ENCODE assay signal across 38 mouse cellular contexts in the genomic region with DNA sequence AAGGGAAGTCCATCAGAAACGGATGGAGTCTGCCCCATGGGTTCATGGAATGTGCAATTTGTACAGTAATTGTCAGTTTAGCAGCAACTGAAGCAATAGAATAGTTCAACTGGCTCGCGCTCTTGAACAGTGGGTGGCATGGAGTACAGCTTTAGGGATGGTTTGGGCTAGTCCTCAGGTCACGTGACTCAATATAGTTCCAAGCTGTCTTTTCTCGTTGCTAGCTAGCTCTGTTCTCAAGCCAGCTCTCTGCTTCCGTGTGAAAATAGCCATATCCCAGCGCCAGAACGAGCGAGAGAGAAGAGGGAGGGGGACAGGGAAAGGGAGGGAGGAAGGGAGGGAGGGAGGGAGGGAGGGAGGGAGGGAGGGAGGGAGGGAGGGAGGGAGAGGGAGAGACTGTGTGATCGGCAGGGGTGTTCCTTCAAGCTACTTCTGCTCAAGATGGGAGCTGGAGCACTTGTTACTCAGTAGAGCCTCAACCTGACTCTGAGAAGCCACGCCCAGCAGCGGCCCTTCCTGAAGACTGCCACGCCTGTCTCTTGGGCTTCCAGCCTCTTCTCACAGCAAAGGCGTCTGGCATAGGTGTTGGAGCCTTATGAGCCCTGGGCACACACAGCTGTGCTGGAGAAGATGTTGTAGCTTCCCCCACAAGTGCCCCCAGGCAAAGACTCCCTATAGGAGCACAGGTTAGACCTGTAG. TPM values are rescaled to one million over a fixed set of nuclear protein-coding genes. Genes with fewer than 3 reads are reported as not detected.
DNase-seq lines count a peak whose midpoint lies in the region; TF ChIP-seq lines count a peak whose summit lies in the region.
"Had no signal": no experiment of that assay in that cellular context is flagged by ENCODE, and none has a peak within 500 bp of the region (broad histone marks: within the 10 kb centered on the region; RNA-seq: fewer than 3 reads in every experiment).

No protein-coding gene starts in this region.

- no peaks in the 10 kb centered on the region for H3K27me3 ChIP-seq in myocyte (ENCODE audit: control insufficient read depth, insufficient read depth, insufficient read length)
- H3K27me3 ChIP-seq: embryonic facial prominence, embryonic 13.5 days; hindbrain, embryonic 13.5 days; midbrain, embryonic 13.5 days; neural tube, embryonic 15.5 days; Patski had no signal

- H3K4me3 ChIP-seq in myocyte, result no peak overlapping the region
- H3K4me3 ChIP-seq: embryonic facial prominence, embryonic 13.5 days; forebrain, embryonic 10.5 days; heart, embryonic 10.5 days; heart, embryonic 15.5 days; hindbrain, embryonic 13.5 days; liver, embryonic 12.5 days; megakaryocyte, embryonic 14.5 days; midbrain, embryonic 13.5 days; neural tube, embryonic 15.5 days had no signal

- DNase-seq in layer of hippocampus, adult 11-12 months (ENCODE audit: low spot score), result peak; percentile 32
- no peak for DNase-seq in layer of hippocampus, adult 8-10 months (ENCODE audit: low spot score in 2 of 2)
- peak; percentile 52 to 79 for DNase-seq in right cerebral cortex, postnatal 10 days (ENCODE audit: low spot score in 2 of 2)
- no peak for DNase-seq in right cerebral cortex, adult 18-20 months
- peak; percentile 55 for DNase-seq in R1 (ENCODE audit: low read depth, low spot score)
- no peak for DNase-seq in kidney, adult 18-20 months
- no peak for DNase-seq in kidney, postnatal 25 days
- DNase-seq: adrenal gland, postnatal 25 days; B cell, adult 2 months; cerebellum, adult 9-10 months; embryo, embryonic 11 days; gastrocnemius, postnatal 14 days; kidney, postnatal 14 days; left cerebral cortex, postnatal 4 days; lung, adult 18-20 months; lung, postnatal 4 days had no signal

- no peaks in the 10 kb centered on the region for H3K79me2 ChIP-seq in myocyte (ENCODE audit: control insufficient read depth, insufficient read depth)

- TF ChIP-seq POLR2A in myocyte (IDR thresholded peaks at IDR 0.05; ENCODE audit: insufficient read length, low read depth), result no peak

- no peak overlapping the region for H3ac ChIP-seq in myocyte (ENCODE audit: control insufficient read depth, insufficient read length)

- no peaks in the 10 kb centered on the region for H3K36me3 ChIP-seq in myocyte (ENCODE audit: control insufficient read depth, insufficient read depth)
- H3K36me3 ChIP-seq: embryonic facial prominence, embryonic 13.5 days; forebrain, embryonic 10.5 days; G1E; heart, embryonic 10.5 days; heart, embryonic 15.5 days; hindbrain, embryonic 13.5 days; liver, embryonic 12.5 days; midbrain, embryonic 13.5 days; neural tube, embryonic 15.5 days had no signal

- no peak overlapping the region for H3K4me2 ChIP-seq in myocyte (ENCODE audit: low read depth)
- H3K4me2 ChIP-seq: embryonic facial prominence, embryonic 13.5 days; heart, embryonic 15.5 days; hindbrain, embryonic 13.5 days; liver, embryonic 12.5 days; midbrain, embryonic 13.5 days; neural tube, embryonic 15.5 days had no signal

TF ChIP-seq in myocyte, 11 proteins besides CTCF, POLR2A, EP300 and RAD21:
- TF ChIP-seq USF1 (IDR thresholded peaks at IDR 0.05; ENCODE audit: low read depth) (peak; percentile 28), E2F4 (IDR thresholded peaks at IDR 0.05; ENCODE audit: insufficient read depth) (no peak), CEBPB (IDR thresholded peaks at IDR 0.05; ENCODE audit: insufficient read depth, poor library complexity, severe bottlenecking) (no peak)
TF ChIP-seq in myocyte: peak in this region for 1.

RNA-seq across cellular contexts. Expression of a gene that starts 21.3 kb away (rescaled TPM):
- total RNA-seq in layer of hippocampus, adult 8-10 months (2022), result 1 to 10 TPM; 3.3 to 4.8 (median 3.8) TPM
- not detected for polyA plus RNA-seq in myocyte (2012; fragmentation: generic; extraction: Trizol)
- total RNA-seq: adrenal gland, adult 18-20 months; adrenal gland, postnatal 25 days; CH12.LX; G1E; gastrocnemius, postnatal 14 days; granulocyte monocyte progenitor cell, adult 5-6 weeks; heart, postnatal 25 days; monocyte, adult 5-6 weeks had no signal
- polyA plus RNA-seq: embryonic facial prominence, embryonic 13.5 days; forebrain, embryonic 10.5 days; G1E; intestine, postnatal 0 days; kidney, embryonic 14.5 days; liver, embryonic 12.5 days; lung, postnatal 0 days; small intestine, adult 2 months; stomach, embryonic 14.5 days had no signal

RNA-seq across cellular contexts. Expression of a gene that starts 28.6 kb away (rescaled TPM):
- total RNA-seq in layer of hippocampus, adult 8-10 months (2022), result under 1 TPM; 0.39 to 0.57 (median 0.46) TPM
- 0.34 TPM for polyA plus RNA-seq in myocyte (2012; fragmentation: generic; extraction: Trizol)
- total RNA-seq: CH12.LX; granulocyte monocyte progenitor cell, adult 5-6 weeks; monocyte, adult 5-6 weeks had no signal
- polyA plus RNA-seq: G1E; liver, embryonic 12.5 days had no signal

RNA-seq across cellular contexts. Expression of a gene that starts 28.9 kb away (rescaled TPM):
- 100 to 1,000 TPM; 464 to 480 (median 470) TPM for total RNA-seq in layer of hippocampus, adult 8-10 months (2022)
- 81.3 TPM for polyA plus RNA-seq in myocyte (2012; fragmentation: generic; extraction: Trizol)
- polyA plus RNA-seq: G1E had no signal

Comparison
In these comparisons a context has a peak if more than half of its experiments do, and no peak if none do; other contexts are left out.
1. DNase-seq: peak in layer of hippocampus, adult 11-12 months (single experiment), right cerebral cortex, postnatal 10 days (2 of 2) and R1 (single experiment); none in layer of hippocampus, adult 8-10 months (0 of 2), right cerebral cortex, adult 18-20 months (single experiment), kidney, adult 18-20 months (single experiment) and kidney, postnatal 25 days (0 of 2).